Mouse (Mus musculus): ENCODE data around the gene Cnga1.
A peak's percentile ranks its signal among the peaks of the same experiment; 100 is the strongest.
"Not testable (repeated sequence)": the region's sequence is repeated elsewhere in the genome, so short reads cannot be mapped to it uniquely, and the experiment has no call there.

Gene Cnga1

GRCm38 (mm10) chr5:72640072-72640471 is 4.0 kb downstream of the Cnga1 start:
- no peak for DNase-seq (ENCODE audit: low read depth, low spot score)

DNA sequence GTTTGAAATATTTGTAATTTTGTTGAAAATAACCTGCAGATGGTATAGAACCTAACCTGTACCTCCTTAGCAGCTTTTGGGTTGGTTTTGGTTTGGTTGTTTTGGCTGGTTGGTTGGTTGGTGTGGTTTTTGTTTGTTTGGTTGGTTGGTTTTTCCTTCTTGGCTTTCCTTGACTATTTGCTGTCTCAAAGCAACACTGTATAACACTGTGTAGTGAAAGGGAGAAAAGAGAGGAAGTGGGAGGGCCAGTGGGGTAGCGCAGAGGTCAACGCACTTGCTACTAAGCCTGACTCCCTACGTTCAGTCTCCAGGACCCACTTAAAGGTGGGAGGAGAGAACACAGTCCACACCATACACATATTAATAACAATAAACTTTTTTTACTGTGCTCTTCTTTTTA is 7.5 kb downstream of the Cnga1 start:
- DNase-seq (ENCODE audit: low read depth, low spot score) = no peak

DNA sequence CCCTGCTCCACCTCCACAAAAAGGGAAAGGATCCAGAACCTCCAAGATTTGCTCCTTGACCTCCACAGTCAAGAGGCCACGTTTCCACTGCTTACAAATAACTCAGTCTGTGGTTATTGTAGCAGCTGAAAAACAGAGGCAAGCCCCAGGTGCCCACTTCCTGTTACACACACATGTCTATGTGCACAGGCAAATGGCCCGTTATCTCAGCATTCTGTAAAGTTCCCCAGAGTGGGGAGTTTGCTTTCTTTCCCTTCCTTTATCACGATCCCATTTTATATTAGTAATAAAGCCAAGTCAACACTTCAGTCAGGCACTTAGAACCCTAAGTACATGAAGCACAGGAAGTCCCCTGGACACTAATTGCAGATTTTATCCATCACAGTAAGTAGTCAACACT is 8.0 kb downstream of the Cnga1 start:
- no peak for DNase-seq (ENCODE audit: low read depth, low spot score)

DNA sequence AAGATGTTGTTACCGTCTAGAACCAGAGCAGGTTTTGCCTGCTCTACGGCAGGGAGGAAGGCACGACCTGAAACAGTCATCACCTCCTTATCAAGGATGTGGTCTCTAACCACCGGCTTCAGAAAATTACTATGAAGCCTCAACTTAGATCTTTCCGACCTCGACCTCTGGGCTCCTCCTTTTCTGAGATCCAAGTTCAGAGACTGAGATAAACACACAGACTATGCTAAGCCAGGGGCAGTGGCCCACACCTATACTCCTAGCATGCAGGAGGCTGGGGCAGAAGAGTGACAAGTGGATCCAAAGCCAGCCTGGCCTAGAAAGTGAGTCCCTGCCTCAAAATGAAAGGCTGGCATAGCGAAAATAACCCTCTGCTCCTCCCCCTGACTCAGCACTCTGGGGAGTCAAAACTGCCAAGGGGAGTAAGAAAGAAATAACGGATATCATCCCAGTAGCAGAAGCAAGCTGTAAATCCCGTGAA is 9.2 kb downstream of the Cnga1 start:
- DNase-seq (ENCODE audit: low read depth, low spot score) = peak; percentile 3

- no peak for DNase-seq (ENCODE audit: low read depth, low spot score)
Measured at GRCm38 (mm10) chr5:72630026-72630425, 14.0 kb downstream of the Cnga1 start.

- DNase-seq (ENCODE audit: low read depth, low spot score) = no peak
Measured at GRCm38 (mm10) chr5:72621022-72621421, 23.1 kb downstream of the Cnga1 start.

GRCm38 (mm10) chr5:72617413-72617812 is 26.7 kb downstream of the Cnga1 start:
- DNase-seq (ENCODE audit: low read depth, low spot score) = no peak

DNA sequence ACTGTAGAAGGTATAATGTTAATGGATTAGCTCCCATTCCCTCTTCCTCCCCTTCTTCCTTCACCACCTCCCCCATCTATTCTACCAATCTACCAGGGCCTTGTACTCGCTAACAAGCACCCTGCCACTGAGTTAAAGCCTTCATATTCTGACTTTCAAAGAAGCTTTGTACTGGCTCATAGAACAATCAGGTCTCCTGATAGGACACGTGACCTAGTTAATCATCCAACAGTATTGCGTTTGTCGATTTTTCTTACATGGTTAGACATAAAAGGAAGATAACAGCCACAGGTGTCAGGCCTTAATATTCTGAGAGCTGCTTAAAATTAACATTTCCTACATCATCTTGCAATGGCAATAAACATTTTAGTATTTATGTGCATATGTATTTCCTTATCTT is 40.9 kb downstream of the Cnga1 start:
- DNase-seq (ENCODE audit: low read depth, low spot score) = no peak

DNA sequence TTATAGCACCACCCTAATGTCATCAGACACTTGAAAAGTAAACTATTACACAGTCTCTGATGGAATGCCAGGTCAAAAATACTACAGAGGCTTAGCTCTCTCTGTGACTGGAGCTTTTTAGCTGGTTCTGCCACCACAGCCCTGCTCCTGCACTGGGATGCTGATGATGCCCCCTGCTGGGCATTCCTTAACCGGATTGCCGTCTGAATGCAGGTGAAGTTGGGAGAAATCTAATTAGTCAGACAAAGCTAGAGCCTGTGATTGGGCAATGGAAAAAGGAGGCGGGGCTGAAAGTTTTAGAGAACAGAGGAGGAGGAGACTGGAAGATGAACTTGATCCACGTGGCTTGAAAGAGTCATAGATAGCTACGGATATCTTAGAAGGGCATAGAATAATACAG is 43.1 kb downstream of the Cnga1 start:
- no peak for DNase-seq (ENCODE audit: low read depth, low spot score)

DNA sequence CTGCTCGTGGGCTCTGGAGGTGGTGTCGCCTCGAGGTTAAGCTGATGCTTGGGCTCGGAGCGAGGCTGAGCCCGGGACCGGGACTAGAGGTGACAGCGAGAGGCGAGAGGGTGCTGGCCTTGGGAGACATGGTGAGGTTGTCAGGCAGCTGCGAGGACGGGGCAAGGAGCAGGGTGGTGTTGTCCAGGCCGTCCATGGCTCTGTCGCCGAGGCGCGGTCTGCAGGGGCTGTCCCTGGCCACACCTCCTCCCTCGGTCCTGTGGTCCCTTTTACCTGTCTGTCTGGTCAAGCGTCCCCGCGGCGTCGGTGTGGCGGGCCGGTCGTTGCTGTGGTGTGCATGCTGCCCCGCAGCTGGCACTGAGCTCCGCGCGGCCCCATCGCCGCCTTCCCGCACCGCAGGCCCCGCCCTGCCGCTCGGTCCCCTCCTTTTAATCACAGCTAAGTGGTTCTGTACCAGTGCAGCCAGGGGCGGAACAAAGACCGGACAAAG is 56.8 kb downstream of the Cnga1 start, which contains the start of gene Gm5868:
TSS of gene Gm5868 (minus strand) at position 360 of the 490 bp plus-strand sequence.
- DNase-seq (ENCODE audit: low read depth, low spot score) = no peak

DNA sequence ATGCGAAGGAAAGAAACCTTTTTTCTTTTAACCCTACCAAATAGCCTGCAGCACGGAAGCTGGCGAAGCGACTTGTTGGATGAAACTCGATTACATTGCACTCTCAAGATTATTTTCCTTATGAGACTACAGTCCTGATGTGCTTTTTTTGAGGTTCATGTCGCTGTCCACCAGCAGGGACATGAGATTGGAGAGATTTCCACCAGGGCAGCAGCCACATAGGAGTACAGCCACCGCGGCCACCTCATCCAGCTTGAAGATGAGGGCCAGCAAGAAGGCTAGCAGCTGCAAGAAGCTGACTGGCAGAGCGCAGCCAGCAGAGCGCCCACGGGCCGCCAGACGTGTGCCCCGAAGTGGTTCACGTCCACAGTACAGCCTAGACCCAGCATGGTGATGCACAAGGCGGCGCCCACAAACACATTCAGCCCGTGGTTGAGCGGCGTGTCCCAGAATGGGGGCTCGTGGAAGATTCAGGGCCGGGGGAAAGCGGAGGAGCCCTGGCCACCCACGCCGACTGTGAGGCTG is 57.3 kb downstream of the Cnga1 start:
- not testable (repeated sequence) for DNase-seq (ENCODE audit: low read depth, low spot score)

- DNase-seq (ENCODE audit: low read depth, low spot score) = not testable (repeated sequence)
Measured at GRCm38 (mm10) chr5:72586122-72586521, 58.0 kb downstream of the Cnga1 start.

GRCm38 (mm10) chr5:72580970-72581332 is 63.1 kb downstream of the Cnga1 start, which contains the start of gene Zar1:
Zar1 (minus strand) TSS chr5:72581254.
- not testable (repeated sequence) for DNase-seq (ENCODE audit: low read depth, low spot score)

GRCm38 (mm10) chr5:72580088-72580969 is 63.7 kb downstream of the Cnga1 start:
- not testable (repeated sequence) for DNase-seq (ENCODE audit: low read depth, low spot score)

DNA sequence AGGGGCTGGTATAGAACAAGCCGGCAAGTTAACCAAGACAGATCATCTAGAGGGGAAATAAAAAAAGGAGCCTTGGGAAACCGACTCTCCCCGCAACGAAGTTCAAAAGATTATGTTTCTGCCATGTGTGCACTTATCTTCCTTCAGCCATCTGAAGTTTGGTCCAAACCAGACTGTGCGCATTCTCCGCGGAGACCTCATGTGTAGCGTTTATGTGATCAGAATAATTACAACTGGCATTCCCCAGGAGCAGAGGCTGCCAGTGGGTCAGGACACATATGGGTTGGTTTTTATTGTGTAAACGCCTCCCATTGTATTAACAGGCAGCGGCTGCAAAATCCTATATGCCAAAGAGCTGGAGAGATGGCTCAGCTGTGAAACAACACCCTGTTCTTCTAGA is 64.5 kb downstream of the Cnga1 start:
- DNase-seq (ENCODE audit: low read depth, low spot score) = not testable (repeated sequence)

- DNase-seq (ENCODE audit: low read depth, low spot score) = no peak
Measured at GRCm38 (mm10) chr5:72565621-72566020, 78.5 kb downstream of the Cnga1 start.

- not testable (repeated sequence) for DNase-seq (ENCODE audit: low read depth, low spot score)
Measured at GRCm38 (mm10) chr5:72563183-72563582, 80.9 kb downstream of the Cnga1 start.

DNA sequence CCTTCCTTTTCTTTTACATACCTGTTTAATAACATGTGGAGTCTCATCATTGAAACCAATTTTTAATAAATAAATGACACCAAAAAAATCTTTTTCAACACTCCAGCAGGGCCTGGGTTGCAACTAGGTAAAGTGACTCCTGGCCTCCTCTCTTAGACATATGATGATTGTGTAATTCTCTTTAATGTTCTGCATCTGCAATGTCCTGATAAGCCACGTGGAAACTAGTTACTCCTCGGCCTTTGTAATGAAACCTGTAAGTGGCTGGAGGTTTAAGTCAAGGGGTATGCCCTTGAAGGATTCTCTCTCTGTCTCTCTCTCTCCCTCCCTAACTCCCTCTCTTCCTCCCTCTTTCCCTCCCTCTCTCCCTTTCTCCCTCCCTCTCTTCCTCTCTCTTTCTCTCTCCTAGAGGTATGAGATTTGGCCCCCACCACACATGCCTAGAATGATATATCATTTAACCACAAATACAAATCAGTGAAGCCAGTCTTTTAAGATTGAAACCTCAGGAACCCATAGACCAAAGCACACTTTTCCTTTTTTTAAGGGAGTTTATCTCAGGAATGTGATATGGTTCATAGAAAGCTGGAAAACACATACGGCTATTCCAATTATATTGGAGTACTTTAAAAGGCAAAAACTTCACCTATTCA is 83.0 kb downstream of the Cnga1 start:
- DNase-seq (ENCODE audit: low read depth, low spot score) = no peak

- DNase-seq (ENCODE audit: low read depth, low spot score) = peak; percentile 98
Measured at GRCm38 (mm10) chr5:72559544-72560049, 84.5 kb downstream of the Cnga1 start, which contains the start of gene Nfxl1. Nfxl1 (minus strand) TSS chr5:72559684.

DNA sequence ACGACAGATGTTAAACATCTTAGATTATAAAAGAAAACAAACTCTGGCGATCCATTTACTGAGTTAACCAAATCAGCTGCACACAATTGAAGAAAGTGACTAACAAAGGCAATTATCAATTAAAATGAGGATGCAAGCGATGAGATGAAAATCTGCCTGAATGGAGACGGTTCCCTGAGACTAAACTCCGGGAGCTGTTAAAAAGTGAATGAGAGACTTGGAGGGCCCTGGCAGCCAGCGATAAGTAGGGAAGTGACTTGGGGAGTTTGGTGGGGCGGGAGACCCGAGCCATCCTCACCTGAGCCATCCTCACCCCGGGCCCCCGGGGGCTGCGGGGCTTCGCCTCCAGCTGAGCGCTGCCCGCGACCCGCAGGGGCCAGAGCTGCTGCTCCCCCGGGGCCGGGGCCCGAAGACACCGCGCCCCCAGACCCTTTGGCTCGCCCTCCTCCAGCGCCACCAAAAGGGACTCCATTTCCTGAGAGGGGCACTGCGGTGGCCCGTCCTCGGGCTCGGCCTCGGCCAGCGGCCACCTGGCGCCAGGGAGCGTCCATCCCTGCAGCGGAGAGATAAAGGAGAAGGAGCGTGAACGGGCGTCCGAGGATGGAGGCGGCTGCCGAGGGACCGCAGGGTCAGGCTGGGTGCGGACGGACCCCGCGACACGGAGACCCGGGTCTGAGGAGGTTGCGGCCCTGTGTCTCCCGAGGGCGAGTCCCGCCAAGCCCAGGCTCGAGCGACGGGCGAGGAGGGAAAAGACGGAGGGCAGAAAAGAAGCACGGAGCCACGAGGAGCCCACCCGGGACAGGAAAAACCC is 85.2 kb downstream of the Cnga1 start:
- no peak for DNase-seq (ENCODE audit: low read depth, low spot score)

DNA sequence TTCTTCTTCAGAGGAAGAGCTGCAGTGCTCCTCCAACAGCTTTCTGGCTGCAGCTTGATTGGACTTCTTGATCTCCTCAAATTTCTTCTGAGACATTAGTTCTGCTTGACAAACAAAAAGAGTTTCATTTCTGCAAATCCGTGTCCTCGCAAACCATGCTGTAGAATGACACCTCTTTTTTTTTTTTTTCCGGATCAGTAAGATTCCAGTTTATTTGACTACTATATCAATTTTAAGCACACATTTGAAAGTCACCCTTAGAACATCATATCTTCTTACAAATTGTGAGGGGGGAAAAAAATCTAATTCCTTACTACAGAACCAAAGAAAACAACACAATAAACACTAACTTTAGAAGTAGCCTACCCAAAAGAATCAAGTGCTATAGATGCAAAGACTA is 87.8 kb downstream of the Cnga1 start:
- no peak for DNase-seq (ENCODE audit: low read depth, low spot score)
